Mouse (Mus musculus) adrenal gland, postnatal 36 days (tissue): ENCODE measurements around the gene Zbtb43. TPM values are rescaled to one million over a fixed set of nuclear protein-coding genes. Genes with fewer than 3 reads are reported as not detected.

Experiments used
- DNase-seq, 2 experiments: peaks; one replicate each; pipeline ENCODE4 v3.0.0; 2021; ENCODE audit warnings: mixed read lengths in 1 of 2
- total RNA-seq, 2 experiments: library from RNA; stranded (reverse); gene quantifications; 2 replicates each; pipeline ENCODE4 v1.2.3; 2021

Gene Zbtb43
- total RNA-seq, 2 experiments from 2014 or later = 20.9 to 24.6 TPM

GRCm38 (mm10) chr2:33430081-33430770 lies 38.1 kb downstream of the Zbtb43 start:
- no peak for DNase-seq

GRCm38 (mm10) chr2:33429339-33429738 lies 39.0 kb downstream of the Zbtb43 start:
- peak; percentile 25 to 45 for DNase-seq

- DNase-seq = no peak
Measured at GRCm38 (mm10) chr2:33426640-33427398, 41.5 kb downstream of the Zbtb43 start.

- no peak for DNase-seq
Measured at GRCm38 (mm10) chr2:33417454-33417853, 50.9 kb downstream of the Zbtb43 start.

- no peak for DNase-seq
Measured at GRCm38 (mm10) chr2:33414019-33414418, 54.3 kb downstream of the Zbtb43 start.

- peak; percentile 47 to 50 for DNase-seq
Measured at GRCm38 (mm10) chr2:33412111-33412510, 56.2 kb downstream of the Zbtb43 start.

GRCm38 (mm10) chr2:33403511-33404003 lies 64.8 kb downstream of the Zbtb43 start:
- DNase-seq = no peak

- DNase-seq = no peak
Measured at GRCm38 (mm10) chr2:33402638-33403037, 65.7 kb downstream of the Zbtb43 start.

GRCm38 (mm10) chr2:33402236-33402635 lies 66.1 kb downstream of the Zbtb43 start:
- DNase-seq = peak; percentile 57 to 79

- DNase-seq = peak in 1 of 2 experiments; percentile 26
Measured at GRCm38 (mm10) chr2:33401217-33401616, 67.1 kb downstream of the Zbtb43 start.

- DNase-seq = no peak
Measured at GRCm38 (mm10) chr2:33400541-33400940, 67.8 kb downstream of the Zbtb43 start.

Other genes starting within 250 kb of the Zbtb43 start
- gene Ralgps1, start 97.1 kb downstream of the Zbtb43 start, total RNA-seq = 1 to 10 TPM; 3.6 to 4.3 TPM
- 1 to 10 TPM; 8.5 to 9.5 TPM for gene Zbtb34, start 37.2 kb downstream of the Zbtb43 start, total RNA-seq
- gene Lmx1b, start 172.0 kb upstream of the Zbtb43 start, total RNA-seq = under 1 TPM in 1 of 2 experiments, not detected in 1; 0.07 TPM